Mouse (Mus musculus) kidney, adult 2 months (tissue): ENCODE measurements around the gene Xylt1.

ENCODE experiments used
- CTCF ChIP-seq: fragments of 200-500 bp; conservative IDR thresholded peaks from 2 replicates; pipeline ENCODE4 v1.5.1; 2011; ENCODE audit warnings: low read depth, mild to moderate bottlenecking, control low read depth, low read length, moderate library complexity, mixed read lengths; ENCODE audit not compliant: insufficient read depth, insufficient read length
- POLR2A ChIP-seq: fragments of 200-500 bp; IDR thresholded peaks from one replicate; pipeline ENCODE4 v1.6.1; 2011; ENCODE audit warnings: low read depth, low read length, control low read depth

- TF ChIP-seq POLR2A, result no peak
- TF ChIP-seq CTCF, result no peak
Observed at GRCm38 (mm10) chr7:117436892-117437291, 56.1 kb downstream of the Xylt1 start.
